Mouse (Mus musculus) embryonic facial prominence, embryonic 11.5 days (tissue): Measurements from ENCODE around the gene Fam198b. TPM values are rescaled to one million over a fixed set of nuclear protein-coding genes. Genes with fewer than 3 reads are reported as not detected.
"Not testable (repeated sequence)": the region's sequence is repeated elsewhere in the genome, so short reads cannot be mapped to it uniquely, and the experiment has no call there.

Experiments used
- ATAC-seq: fragments of 200-750 bp; cut with Nextera tagmentation; replicated peaks from 2 replicates; pipeline ENCODE4 v1.8.0; 2017; ENCODE audit warnings: low read depth; ENCODE audit not compliant: insufficient number of reproducible peaks, low FRiP score, low TSS enrichment
- DNase-seq: peaks from one replicate; pipeline ENCODE4 v3.0.0-alpha.2; 2015; ENCODE audit warnings: low spot score
- H3K27ac ChIP-seq: fragments of 300-500 bp; sonication (generic); replicated peaks from 2 replicates; pipeline ENCODE4 v1.5.1; 2014; ENCODE audit warnings: mild to moderate bottlenecking, low read depth, low read length, control low read depth
- H3K27me3 ChIP-seq: fragments of 300-500 bp; sonication (generic); 2 replicates; pipeline ENCODE4 v1.6.1; 2014; ENCODE audit warnings: mild to moderate bottlenecking, low read length, moderate library complexity, mixed read lengths; ENCODE audit not compliant: control insufficient read depth, insufficient read depth
- H3K36me3 ChIP-seq: fragments of 300-500 bp; sonication (generic); replicated peaks from 2 replicates; pipeline ENCODE4 v1.6.1; 2014; ENCODE audit warnings: low read depth, mild to moderate bottlenecking, low read length, moderate library complexity, mixed read lengths; ENCODE audit not compliant: control insufficient read depth, insufficient read depth
- H3K4me1 ChIP-seq: fragments of 300-500 bp; sonication (generic); 2 replicates; pipeline ENCODE4 v1.6.1; 2014; ENCODE audit warnings: low read length, mixed read lengths; ENCODE audit not compliant: control insufficient read depth, insufficient read depth
- H3K4me2 ChIP-seq: fragments of 300-500 bp; sonication (generic); 2 replicates; pipeline ENCODE4 v1.6.1; 2014; ENCODE audit warnings: low read depth, mild to moderate bottlenecking, control low read depth, low read length, moderate library complexity
- H3K4me3 ChIP-seq: fragments of 300-500 bp; sonication (generic); 2 replicates; pipeline ENCODE4 v1.5.1; 2014; ENCODE audit warnings: low read depth, low read length, control low read depth
- H3K9ac ChIP-seq: fragments of 300-500 bp; sonication (generic); replicated peaks from 2 replicates; pipeline ENCODE4 v1.6.1; 2014; ENCODE audit warnings: mild to moderate bottlenecking, control low read depth, low read length
- H3K9me3 ChIP-seq: fragments of 300-500 bp; sonication (generic); replicated peaks from 2 replicates; pipeline ENCODE4 v1.6.1; 2016; ENCODE audit warnings: mild to moderate bottlenecking, low read length, inconsistent platforms, mixed read lengths; ENCODE audit not compliant: control insufficient read depth
- WGBS: fragments of 180-500 bp; shearing (Covaris S2); extraction: QIAGEN DNeasy Blood & Tissue Kit; methylation state at CpG from one replicate; pipeline ENCODE4 v1.1.7; 2014; 5-methylcytosine and 5-hydroxymethylcytosine counted together
- polyA plus RNA-seq: library from polyadenylated mRNA; unstranded; fragments of >200 nt; fragmentation: Nextera tagmentation; extraction: Ambion mirVana; gene quantifications from 2 replicates; pipeline ENCODE4 v1.2.1, GENCODE M21; 2014

Fam198b gene
- polyA plus RNA-seq, 1 experiment from 2014 or later = 3.2 TPM

DNA sequence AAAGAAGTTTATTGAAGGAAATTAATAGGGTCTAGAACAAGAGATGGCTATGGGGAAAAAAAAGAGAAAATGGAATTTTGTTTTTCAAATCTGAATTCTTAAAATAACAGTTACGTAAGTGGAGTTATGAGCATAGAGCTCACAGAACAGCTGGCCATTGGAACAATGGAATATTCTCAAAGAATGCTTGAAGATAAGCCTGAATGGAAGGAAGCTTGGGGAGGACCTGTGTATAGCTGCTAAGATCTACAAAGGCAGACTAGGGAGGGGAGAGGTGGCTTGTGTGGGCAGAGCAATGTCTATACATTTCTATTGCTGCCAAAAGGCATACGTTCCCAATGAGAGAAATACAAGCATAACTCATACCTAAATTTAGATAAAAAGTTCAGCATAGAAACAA is 73.4 kb downstream of the Fam198b start:
- Histone ChIP-seq H3K4me3 (no peak overlapping the region), H3K4me1 (no peaks in the 10 kb centered on the region), H3K9me3 (no peaks in the 10 kb centered on the region), H3K27me3 (no peaks in the 10 kb centered on the region), H3K9ac (no peak overlapping the region), H3K36me3 (no peaks in the 10 kb centered on the region), H3K27ac (no peak overlapping the region), H3K4me2 (no peak overlapping the region)
- WGBS = 85% methylated on average over 2 of the region's 2 CpGs
- ATAC-seq = no peak
- DNase-seq = no peak

DNA sequence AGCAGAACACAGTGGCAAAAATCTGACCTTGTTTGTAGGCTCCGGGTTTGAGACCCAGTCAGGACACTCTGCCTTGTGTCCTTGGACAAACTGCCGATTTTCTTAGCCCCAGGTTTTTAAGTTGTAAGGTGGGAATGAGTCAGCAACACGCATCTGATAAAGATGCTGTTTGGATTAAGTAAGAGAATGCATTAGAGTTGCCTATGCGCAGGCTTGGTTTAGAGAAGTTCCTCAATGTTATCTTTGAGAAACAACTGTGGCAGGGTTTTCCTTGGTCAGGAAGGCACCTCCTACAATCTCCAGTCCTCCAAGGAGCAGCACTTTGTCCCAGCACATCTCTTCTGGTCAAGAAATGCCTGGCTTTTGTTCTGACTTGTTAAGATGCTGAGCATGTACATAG is 82.4 kb downstream of the Fam198b start:
- no peaks in the 10 kb centered on the region for H3K9me3 ChIP-seq
- WGBS = 89% methylated on average over 4 of the region's 4 CpGs
- ATAC-seq (no peak), DNase-seq (no peak)
- no peak overlapping the region for H3K4me2 ChIP-seq
- no peaks in the 10 kb centered on the region for H3K36me3 ChIP-seq
- H3K4me3 ChIP-seq = no peak overlapping the region
- no peaks in the 10 kb centered on the region for H3K27me3 ChIP-seq
- H3K9ac ChIP-seq = no peak overlapping the region
- no peak overlapping the region for H3K27ac ChIP-seq
- H3K4me1 ChIP-seq = no peaks in the 10 kb centered on the region

DNA sequence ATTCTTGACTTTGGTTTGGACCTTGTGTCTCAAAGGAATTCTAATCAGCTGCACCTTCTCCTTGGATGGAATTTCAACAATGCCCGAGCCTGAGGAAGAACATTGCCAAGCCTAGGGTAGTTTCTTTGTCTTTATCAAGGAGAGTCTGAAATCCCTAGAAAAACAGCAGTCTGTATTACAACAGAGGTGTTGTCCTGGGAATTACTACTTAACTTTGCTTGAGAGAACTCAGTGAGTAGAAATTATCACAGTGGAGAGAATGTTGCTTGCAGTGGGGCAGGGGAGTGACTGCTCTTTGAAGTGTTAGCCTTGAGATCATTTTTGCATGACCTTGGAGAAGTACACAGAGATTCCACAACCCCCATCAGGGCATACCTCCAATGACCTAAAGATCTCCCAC is 83.0 kb downstream of the Fam198b start:
- Histone ChIP-seq H3K4me3 (no peak overlapping the region), H3K9ac (no peak overlapping the region), H3K4me1 (no peaks in the 10 kb centered on the region), H3K36me3 (no peaks in the 10 kb centered on the region), H3K9me3 (no peaks in the 10 kb centered on the region), H3K4me2 (no peak overlapping the region), H3K27me3 (no peaks in the 10 kb centered on the region), H3K27ac (no peak overlapping the region)
- DNase-seq (no peak), ATAC-seq (no peak)
- WGBS = 47% methylated on average over 1 of the region's 1 CpGs

DNA sequence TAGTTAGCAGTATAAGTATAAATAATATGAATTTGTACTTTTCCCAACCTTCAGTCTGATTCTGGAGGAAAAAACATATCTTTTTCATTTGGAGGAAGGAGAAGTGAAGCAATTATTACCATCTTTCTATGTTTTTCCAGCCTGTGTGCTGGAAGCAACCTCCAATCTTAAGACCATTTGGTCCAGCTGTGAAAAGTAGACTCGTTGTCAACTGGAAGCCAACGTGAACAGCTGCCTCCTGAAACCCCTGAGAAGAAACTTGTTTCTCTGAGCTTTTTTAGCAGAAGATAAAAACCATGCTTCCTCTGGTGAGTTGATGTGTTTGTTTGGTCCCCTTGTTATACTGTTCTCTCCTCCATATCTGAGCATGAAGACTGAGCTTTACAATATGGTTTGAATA is 84.1 kb downstream of the Fam198b start:
- ATAC-seq (no peak), DNase-seq (no peak)
- Histone ChIP-seq H3K4me1 (no peaks in the 10 kb centered on the region), H3K4me3 (no peak overlapping the region), H3K36me3 (no peaks in the 10 kb centered on the region), H3K9ac (no peak overlapping the region), H3K27ac (no peak overlapping the region), H3K27me3 (no peaks in the 10 kb centered on the region), H3K4me2 (no peak overlapping the region), H3K9me3 (no peaks in the 10 kb centered on the region)
- WGBS = 62% methylated on average over 2 of the region's 2 CpGs

DNA sequence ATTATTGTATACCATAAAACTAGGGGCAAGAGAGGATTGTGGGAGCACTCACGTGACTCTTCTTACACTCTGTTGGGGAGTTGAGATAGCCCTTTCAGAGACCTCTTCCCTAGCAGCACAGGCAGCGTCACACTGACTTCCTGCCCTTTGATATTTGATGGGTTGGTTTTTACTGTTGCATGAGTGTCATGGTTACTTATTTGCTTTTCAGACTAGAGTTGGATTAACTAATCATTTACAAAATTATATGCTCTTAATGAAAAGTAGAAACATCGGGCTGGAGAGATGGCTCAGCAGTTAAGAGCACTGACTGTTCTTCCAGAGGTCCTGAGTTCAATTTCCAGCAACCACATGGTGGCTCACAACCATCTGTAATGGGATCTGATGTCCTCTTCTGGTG is 85.2 kb downstream of the Fam198b start:
- not testable (repeated sequence) for H3K4me3 ChIP-seq, H3K4me2 ChIP-seq, H3K9ac ChIP-seq, ATAC-seq, H3K27me3 ChIP-seq, H3K36me3 ChIP-seq, H3K4me1 ChIP-seq, H3K27ac ChIP-seq, H3K9me3 ChIP-seq, DNase-seq
- 86% methylated on average over 3 of the region's 3 CpGs for WGBS

DNA sequence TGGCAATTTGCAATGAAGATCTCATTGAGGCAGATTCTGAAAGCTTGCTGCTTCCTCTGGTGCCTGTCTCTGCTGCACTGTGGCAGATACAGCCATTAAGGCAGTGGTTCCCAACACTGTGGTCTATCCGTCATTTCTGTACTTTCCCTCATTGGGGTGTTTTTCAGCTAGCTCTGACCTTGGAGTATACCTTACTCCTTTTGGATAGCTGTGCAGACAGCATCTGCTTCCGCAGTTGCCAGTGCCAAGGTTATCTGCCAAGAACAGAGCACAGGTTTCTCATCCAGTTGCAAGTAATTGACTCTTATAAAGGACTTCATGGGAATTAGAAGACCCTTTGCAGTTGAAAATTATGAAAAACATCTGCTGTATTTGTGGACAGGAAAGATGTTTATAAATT is 85.7 kb downstream of the Fam198b start:
- no peaks in the 10 kb centered on the region for H3K9me3 ChIP-seq
- WGBS = 89% methylated on average over 2 of the region's 2 CpGs
- no peaks in the 10 kb centered on the region for H3K36me3 ChIP-seq
- DNase-seq (no peak), ATAC-seq (no peak)
- H3K4me2 ChIP-seq = no peak overlapping the region
- H3K27me3 ChIP-seq = no peaks in the 10 kb centered on the region
- H3K4me3 ChIP-seq = no peak overlapping the region
- no peak overlapping the region for H3K9ac ChIP-seq
- H3K4me1 ChIP-seq = no peaks in the 10 kb centered on the region
- H3K27ac ChIP-seq = no peak overlapping the region

DNA sequence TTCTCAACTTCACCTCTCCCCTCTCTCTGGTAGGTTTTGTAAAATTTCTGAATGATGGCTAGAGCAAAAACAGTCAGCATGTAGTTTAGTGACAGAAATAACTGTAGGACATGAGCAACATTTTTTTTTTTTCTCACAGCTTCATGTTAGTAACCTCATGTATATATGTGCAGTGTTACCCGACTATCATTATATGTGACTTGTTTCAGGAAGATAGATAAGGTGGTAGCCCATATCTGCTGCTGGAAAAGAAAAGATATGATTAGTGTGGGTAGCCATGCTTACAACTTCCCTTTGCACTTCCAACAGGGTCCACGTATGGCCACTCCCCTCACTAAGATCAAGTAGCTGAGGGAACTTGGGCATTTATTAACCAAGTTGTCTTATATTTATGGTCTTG is 86.2 kb downstream of the Fam198b start:
- H3K4me3 ChIP-seq = no peak overlapping the region
- ATAC-seq = no peak

DNA sequence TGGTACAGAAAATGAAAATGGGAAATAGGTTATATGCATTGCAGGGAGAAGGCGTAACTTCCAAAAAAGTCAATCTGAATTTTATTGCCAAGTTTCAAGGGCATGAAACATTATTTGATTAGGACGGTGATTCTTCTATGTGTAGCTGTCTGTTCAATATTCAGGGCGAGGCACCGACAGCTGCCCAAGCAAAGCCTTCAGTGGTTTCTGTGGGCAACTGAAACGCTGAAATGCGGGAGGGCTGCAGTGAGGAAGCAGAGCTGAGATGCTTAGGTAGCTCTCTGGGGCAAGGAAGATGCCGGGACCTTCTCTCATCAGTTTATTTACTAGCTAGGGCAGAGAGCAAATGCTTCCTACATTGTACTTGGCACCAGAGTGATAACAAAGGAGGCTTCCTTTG is 87.2 kb downstream of the Fam198b start:
- H3K4me1 ChIP-seq = no peaks in the 10 kb centered on the region
- ATAC-seq (no peak), DNase-seq (no peak)
- no peak overlapping the region for H3K9ac ChIP-seq
- 81% methylated on average over 7 of the region's 7 CpGs for WGBS
- no peak overlapping the region for H3K4me2 ChIP-seq
- no peak overlapping the region for H3K27ac ChIP-seq
- no peak overlapping the region for H3K4me3 ChIP-seq
- H3K27me3 ChIP-seq = no peaks in the 10 kb centered on the region
- H3K36me3 ChIP-seq = no peaks in the 10 kb centered on the region
- no peaks in the 10 kb centered on the region for H3K9me3 ChIP-seq

More for the DNA sequence above, 86.2 kb downstream of the Fam198b start:
- no peak for DNase-seq
- no peak overlapping the region for H3K27ac ChIP-seq
- H3K27me3 ChIP-seq = no peaks in the 10 kb centered on the region
- WGBS = 83% methylated on average over 2 of the region's 2 CpGs
- no peaks in the 10 kb centered on the region for H3K9me3 ChIP-seq
- H3K4me2 ChIP-seq = no peak overlapping the region
- no peak overlapping the region for H3K9ac ChIP-seq
- H3K36me3 ChIP-seq = no peaks in the 10 kb centered on the region
- no peaks in the 10 kb centered on the region for H3K4me1 ChIP-seq
